Comparison of ENCODE assay signal across 1 mouse cellular context in the genomic region with DNA sequence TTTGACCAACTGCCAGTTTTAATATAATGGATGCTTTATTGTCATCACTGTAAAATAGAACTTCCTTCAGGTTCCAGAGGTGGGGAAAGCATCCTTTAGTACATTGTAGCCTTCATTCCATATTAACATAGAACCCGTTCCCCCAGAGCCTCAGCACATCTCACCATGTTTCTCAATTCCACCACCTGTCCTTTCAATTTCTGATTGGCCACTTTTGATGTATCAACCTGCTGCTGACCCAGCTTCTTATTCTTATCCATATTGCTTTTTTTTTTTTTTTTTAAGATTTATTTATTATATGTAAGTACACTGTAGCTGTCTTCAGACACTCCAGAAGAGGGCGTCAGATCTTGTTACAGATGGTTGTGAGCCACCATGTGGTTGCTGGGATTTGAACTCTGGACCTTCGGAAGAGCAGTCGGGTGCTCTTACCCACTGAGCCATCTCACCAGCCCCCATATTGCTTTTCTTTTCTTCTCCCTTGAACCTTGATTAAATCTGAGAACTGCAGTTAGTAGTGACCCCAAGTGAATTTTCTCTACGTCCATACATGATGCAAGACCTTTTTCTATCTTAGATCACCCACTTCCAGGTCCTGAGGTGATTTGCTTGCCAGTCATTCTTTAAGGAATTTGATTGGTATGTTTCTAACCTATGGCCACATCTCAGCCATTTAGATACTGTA.
A peak's percentile ranks its signal among the peaks of the same experiment; 100 is the strongest.
TF ChIP-seq lines count a peak whose summit lies in the region.

No protein-coding gene starts in this region.

TF ChIP-seq in MEL, 35 proteins besides CTCF, POLR2A, EP300 and RAD21:
- TF ChIP-seq USF1 (IDR thresholded peaks at IDR 0.05; ENCODE audit: low read depth, low read length) (peak; percentile 51; the same call in 1 of the 2 replicates), MYC (IDR thresholded peaks at IDR 0.05; ENCODE audit: low read depth, low read length) (0 out of 2 replicates have a peak, but pooled peaks have one; percentile 48), ZNF384 (IDR thresholded peaks at IDR 0.05; ENCODE audit: low read depth, low read length) (peak; percentile 79), TBP (IDR thresholded peaks at IDR 0.05; ENCODE audit: low read depth, low read length) (peak; percentile 58; the same call in 1 of the 2 replicates)
TF ChIP-seq in MEL: peak in this region for 4; not testable (repeated sequence) for 31.
